Mouse (Mus musculus) cerebellum, adult 11-12 months (tissue): ENCODE data around the gene Hacd2.

Experiments used
- DNase-seq: peaks from one replicate; pipeline ENCODE4 v3.0.0; 2022

The Hacd2 gene

DNA sequence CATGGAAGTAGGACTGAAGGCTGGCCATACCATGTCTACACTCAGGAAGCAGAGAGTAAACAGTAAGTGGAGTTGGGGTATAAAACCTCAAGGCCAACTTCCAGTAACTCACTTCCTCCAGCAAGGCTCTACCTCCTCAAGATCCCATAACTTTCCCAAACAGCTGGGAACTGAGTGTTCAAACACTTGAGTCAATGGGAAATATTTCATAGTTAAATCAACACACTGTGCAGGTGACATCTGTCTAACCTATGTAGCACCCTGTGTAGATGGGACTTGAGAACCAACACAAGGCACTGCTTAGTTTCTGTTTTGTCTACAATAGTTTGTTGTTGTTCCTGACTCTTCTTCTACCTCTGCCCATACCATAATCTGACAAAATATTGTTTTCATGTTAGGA lies 13.8 kb upstream of the Hacd2 start:
- no peak for DNase-seq

- no peak for DNase-seq
These were observed 8.7 kb upstream of the Hacd2 start for GRCm38 (mm10) chr16:35013501-35013900.

- no peak for DNase-seq
These were observed 5.7 kb upstream of the Hacd2 start for GRCm38 (mm10) chr16:35016491-35016890.

DNA sequence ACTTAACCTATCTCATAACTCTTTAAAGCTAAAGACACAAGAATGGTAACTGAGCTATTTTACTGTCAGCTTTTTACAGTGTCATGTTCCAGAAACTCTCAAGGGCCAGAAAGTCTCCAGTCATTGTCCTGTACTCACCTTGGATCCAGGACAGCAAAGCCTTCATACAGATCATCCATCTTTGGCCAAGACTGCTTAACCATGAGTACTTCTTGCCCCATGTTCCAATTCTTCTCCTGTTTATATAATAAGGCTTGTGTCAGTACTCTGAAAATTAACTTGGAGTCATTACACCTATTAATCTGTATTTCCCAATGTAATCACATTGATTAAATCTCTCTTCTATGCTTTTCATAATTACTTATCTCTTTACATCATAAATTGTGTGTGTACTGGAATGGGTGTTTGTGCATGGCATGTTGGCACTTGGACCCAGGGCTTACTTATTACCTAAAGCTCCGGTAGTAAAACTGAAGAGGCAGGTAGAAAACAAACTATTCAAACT lies 3.7 kb upstream of the Hacd2 start:
- DNase-seq, result no peak

- no peak for DNase-seq
These were observed 356 bp upstream of the Hacd2 start for GRCm38 (mm10) chr16:35021903-35022241.

GRCm38 (mm10) chr16:35023138-35023735 lies 1.0 kb downstream of the Hacd2 start:
- DNase-seq, result no peak

- DNase-seq, result no peak
These were observed 2.1 kb downstream of the Hacd2 start for GRCm38 (mm10) chr16:35024300-35024699.

GRCm38 (mm10) chr16:35025347-35025746 lies 3.1 kb downstream of the Hacd2 start:
- no peak for DNase-seq

- no peak for DNase-seq
These were observed 11.0 kb downstream of the Hacd2 start for GRCm38 (mm10) chr16:35033241-35033640.

DNA sequence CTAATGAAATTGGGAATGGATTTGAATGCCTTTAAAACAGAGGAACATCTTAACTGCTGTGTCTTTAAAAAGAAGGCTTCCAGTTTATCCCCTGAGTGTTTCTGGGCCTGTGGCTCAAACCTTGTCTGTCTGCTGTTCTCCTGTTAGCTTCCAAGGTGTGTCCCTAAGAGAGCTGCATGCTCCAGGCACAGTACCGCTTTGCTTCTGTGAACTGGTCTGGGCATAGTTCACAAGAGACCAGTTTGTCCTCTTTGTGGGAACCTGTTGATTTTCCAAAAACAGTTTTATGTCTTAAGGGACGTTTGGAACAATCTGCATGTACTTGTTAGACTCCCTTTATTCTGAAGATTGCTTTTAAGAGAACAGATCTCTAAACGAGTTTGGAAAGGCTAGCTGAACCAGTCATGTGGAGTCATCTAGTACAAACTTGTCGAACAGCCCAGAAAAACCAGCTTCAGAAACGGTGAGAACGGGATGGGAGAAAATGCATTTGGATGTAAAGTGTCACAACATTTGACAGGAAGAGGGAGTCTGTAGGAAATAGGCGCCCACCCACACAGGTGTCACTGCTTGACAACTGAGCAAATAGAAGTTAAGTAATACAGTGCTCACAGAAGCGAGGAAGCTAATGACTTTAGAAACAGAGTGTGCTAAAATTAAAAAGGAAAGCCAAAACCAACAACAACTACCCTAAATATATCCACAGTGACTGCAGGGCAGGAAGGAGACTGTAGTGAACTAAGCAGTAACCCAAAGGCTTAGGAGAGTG lies 11.8 kb downstream of the Hacd2 start:
- DNase-seq, result no peak

GRCm38 (mm10) chr16:35034971-35035370 lies 12.7 kb downstream of the Hacd2 start:
- DNase-seq, result no peak

GRCm38 (mm10) chr16:35036754-35037153 lies 14.5 kb downstream of the Hacd2 start:
- no peak for DNase-seq

DNA sequence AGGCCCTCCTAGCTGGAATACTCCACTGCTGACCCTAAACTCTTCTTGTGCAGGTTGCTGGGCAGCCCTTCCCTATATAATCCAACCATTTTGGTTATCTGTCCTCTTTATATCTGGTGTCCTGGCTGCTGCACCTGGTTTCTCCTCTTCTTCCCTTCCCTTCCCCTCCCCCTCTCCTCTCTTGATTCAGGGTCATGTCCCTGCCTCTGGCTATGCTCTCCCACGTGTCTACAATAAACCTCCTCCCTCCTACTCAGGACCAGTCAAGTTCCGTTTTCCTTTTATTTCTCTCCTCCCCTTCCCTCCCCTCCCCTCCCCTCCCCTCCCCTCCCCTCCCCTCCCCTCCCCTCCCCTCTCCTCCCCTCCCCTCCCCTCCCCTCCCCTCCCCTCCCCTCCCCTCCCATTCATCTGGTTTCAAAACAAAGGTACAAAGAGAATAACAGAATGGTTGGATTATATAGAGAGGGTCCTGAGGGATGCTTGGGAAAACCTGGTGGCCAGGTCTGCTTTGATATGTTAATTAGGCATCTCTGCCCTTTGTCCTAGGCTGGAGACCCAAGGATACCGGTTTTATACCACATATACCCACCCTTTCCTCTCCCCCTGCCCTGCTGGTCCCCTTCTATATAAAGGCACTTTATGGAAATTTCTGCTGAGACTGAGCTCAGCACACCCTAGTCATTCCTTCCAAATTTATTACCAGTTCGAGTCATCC lies 16.3 kb downstream of the Hacd2 start:
- no peak for DNase-seq

- DNase-seq, result no peak
These were observed 17.9 kb downstream of the Hacd2 start for GRCm38 (mm10) chr16:35040154-35040553.

DNA sequence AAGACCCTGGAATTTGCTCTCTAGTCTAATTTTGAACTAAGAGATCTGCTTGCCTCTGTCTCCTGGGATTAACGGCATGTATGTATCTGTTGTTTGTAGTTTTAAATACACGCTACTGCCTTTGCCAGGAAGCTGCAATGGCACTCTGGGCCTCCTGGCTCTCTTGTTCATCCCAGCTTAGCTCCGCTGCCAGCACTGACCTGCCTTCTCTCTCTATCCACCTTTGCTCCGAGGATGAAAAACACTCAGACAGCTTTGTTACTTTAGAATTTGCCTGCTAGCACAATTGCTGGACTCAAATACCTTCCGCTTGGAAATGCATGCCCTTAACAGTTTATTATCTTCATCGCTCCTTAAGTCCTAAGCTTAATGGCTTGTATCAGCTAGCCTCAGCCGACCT lies 18.8 kb downstream of the Hacd2 start:
- no peak for DNase-seq

DNA sequence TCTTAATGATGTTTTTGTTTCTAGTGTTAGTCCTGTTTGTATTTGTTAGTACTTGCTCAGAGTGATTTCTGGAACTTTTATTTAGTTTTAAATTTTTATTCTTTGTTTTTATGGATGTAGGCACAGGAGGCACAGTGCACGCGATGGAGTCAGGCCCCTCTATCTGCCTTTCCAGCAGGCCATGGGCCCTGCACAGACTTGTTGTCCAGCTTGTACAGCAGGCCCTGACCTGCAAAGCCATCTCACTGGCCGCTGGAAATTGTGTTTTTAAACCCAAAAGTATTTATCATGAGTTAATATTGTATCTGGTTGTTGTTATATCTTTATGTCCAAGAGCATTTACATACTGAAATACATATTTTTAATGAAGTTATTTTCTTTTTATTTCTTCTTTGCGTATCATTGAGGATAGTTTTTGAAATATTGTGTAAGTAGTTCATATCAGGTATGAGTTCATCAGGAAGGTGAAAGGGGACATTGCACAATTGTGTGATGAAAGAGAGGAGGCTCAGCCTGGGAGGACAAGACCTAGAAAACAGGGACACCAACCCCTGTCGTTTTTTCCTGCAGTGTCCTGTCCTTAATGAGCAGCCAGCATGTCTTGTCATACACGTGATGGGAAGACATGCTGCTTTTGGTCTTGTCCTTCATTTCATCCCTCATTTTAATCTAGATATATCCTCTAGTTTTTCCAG lies 24.0 kb downstream of the Hacd2 start:
- DNase-seq, result no peak

- DNase-seq, result no peak
These were observed 25.2 kb downstream of the Hacd2 start for GRCm38 (mm10) chr16:35047272-35047969.

- DNase-seq, result peak; percentile 39
These were observed 28.8 kb downstream of the Hacd2 start for GRCm38 (mm10) chr16:35051066-35051465.

GRCm38 (mm10) chr16:35052191-35052590 lies 30.0 kb downstream of the Hacd2 start:
- DNase-seq, result no peak

DNA sequence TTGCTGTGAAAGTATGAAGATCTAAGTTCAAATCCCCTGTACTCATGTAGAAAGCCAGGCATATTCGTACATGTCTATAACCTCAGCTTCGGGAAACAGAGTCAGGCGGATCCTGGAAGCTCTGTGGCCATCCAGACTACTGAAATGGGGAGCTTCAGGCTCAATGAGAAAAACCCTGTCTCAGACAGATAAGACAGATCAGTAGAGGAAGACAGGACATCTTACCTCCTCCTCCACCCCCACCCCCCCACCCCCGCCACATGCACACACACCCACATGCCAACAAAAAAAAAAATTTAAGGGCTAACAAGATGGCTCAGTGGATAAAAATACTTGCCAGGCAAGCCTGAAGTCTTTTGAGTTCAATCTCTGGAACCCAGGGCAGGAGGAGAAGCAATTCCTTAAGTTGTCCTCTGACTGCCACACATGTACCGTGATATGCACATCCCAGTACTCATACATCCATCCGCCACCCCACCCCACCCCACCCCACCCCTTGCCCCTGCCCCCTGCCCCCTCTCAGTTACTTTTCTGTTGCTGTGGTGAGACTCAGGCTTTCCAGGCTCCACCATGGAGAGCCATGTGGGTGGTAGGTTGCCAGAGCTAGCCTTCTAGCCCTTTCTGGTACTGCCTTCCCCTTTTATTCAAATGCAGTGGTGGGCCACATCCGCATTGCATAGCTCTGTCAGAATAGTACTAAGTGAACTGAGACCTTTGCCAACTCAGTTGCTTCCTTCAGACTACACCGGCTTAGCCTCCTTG lies 32.4 kb downstream of the Hacd2 start:
- no peak for DNase-seq

DNA sequence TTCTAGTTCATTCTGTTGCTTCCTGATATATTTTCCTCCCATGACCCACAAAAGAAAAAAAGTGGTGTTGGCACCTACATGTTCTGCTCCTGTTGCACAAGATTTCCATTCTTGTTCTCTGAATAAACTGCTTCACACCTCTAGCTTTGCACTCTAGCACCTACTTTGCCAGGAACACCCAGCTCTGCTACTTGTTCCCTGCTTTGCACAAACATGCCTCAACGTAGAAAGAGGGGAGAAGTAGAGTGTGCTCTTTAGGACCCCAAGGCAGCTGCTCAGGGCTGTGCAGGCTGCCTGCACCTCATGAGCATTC lies 32.9 kb downstream of the Hacd2 start:
- no peak for DNase-seq

GRCm38 (mm10) chr16:35055861-35056260 lies 33.6 kb downstream of the Hacd2 start:
- no peak for DNase-seq
